Mouse (Mus musculus) ES-E14 (cell line): ENCODE results near the gene Tmem30a. TPM values are rescaled to one million over a fixed set of nuclear protein-coding genes. Genes with fewer than 3 reads are reported as not detected.

Experiments used
- DNase-seq: peaks from one replicate; pipeline ENCODE4 v3.0.0-alpha.2; 2013; ENCODE audit warnings: low read depth, low spot score
- H3K27ac ChIP-seq: 2 replicates; pipeline ENCODE4 v1.5.1; 2012; ENCODE audit warnings: low read depth, mild to moderate bottlenecking, low read length, moderate library complexity, mixed read lengths; ENCODE audit not compliant: poor library complexity, insufficient read depth, severe bottlenecking
- H3K36me3 ChIP-seq: 2 replicates; pipeline ENCODE4 v1.6.1; 2012; ENCODE audit warnings: mild to moderate bottlenecking, low read length, moderate library complexity, mixed read lengths; ENCODE audit not compliant: control insufficient read depth, poor library complexity, insufficient read depth, severe bottlenecking
- H3K4me1 ChIP-seq, 2 experiments: fragments of 150-350 bp in 1 of 2; sonication (generic) in 1 of 2; 2 replicates each; pipeline ENCODE4 v1.6.1; 2012; ENCODE audit warnings: low read length in 2 of 2, mild to moderate bottlenecking in 1 of 2, mixed read lengths in 1 of 2; ENCODE audit not compliant: control insufficient read depth in 2 of 2, insufficient read depth in 2 of 2, poor library complexity in 1 of 2
- H3K4me3 ChIP-seq, 2 experiments: fragments of 150-350 bp in 1 of 2; sonication (generic) in 1 of 2; 2 replicates each; pipeline ENCODE4 v1.5.1; 2012; ENCODE audit warnings: low read length in 2 of 2, low read depth in 1 of 2, mild to moderate bottlenecking in 1 of 2, mixed read lengths in 1 of 2; ENCODE audit not compliant: insufficient read depth in 1 of 2, poor library complexity in 1 of 2, severe bottlenecking in 1 of 2
- H3K9ac ChIP-seq: 2 replicates; pipeline ENCODE4 v1.6.1; 2012; ENCODE audit warnings: low read depth, mild to moderate bottlenecking, low read length, mixed read lengths; ENCODE audit not compliant: poor library complexity, insufficient read depth, severe bottlenecking
- H3K9me3 ChIP-seq: fragments of 150-350 bp; sonication (generic); 2 replicates; pipeline ENCODE4 v1.6.1; 2012; ENCODE audit warnings: low read depth, mild to moderate bottlenecking, low read length; ENCODE audit not compliant: control insufficient read depth, insufficient read depth
- CHD2 ChIP-seq: IDR thresholded peaks from 2 replicates; pipeline ENCODE4 v1.6.1; 2014; ENCODE audit warnings: mild to moderate bottlenecking, low read depth, low read length, inconsistent platforms
- HCFC1 ChIP-seq: IDR thresholded peaks from 2 replicates; pipeline ENCODE4 v1.6.1; 2012; ENCODE audit warnings: low read length, inconsistent platforms, borderline replicate concordance; ENCODE audit not compliant: insufficient read depth
- MAFK ChIP-seq: IDR thresholded peaks from 2 replicates; pipeline ENCODE4 v1.6.1; 2014; ENCODE audit warnings: mild to moderate bottlenecking, low read depth, low read length, inconsistent platforms; ENCODE audit not compliant: insufficient read depth
- ZC3H11A ChIP-seq: IDR thresholded peaks from 2 replicates; pipeline ENCODE4 v1.6.1; 2012; ENCODE audit warnings: low read depth, mild to moderate bottlenecking, inconsistent platforms, low read length, borderline replicate concordance
- ZNF384 ChIP-seq: IDR thresholded peaks from 2 replicates; pipeline ENCODE4 v1.6.1; 2012; ENCODE audit warnings: low read depth, low read length, inconsistent platforms
- in situ Hi-C, 2 experiments: fragments of 600-800 bp; cut with MboI; formaldehyde crosslinking; loops; one replicate each; pipeline ENCODE4 v1.15.1; 2025; ENCODE audit warnings: low sequenced_read_pairs in 2 of 2, inconsistent platforms in 1 of 2; ENCODE audit not compliant: unreplicated experiment in 2 of 2
- total RNA-seq: library from RNA; depleted of rRNA; stranded (reverse); fragments of 300-350 nt; gene quantifications from 2 replicates; pipeline ENCODE4 v1.2.3, GENCODE M21; 2012

Tmem30a gene
- total RNA-seq, 1 experiment, result 49.1 TPM

- no peak for DNase-seq
- TF ChIP-seq ZC3H11A (no peak), ZNF384 (no peak), MAFK (no peak), HCFC1 (no peak), CHD2 (no peak)
- in situ Hi-C loops, result no loop called here
Observed at GRCm38 (mm10) chr9:79785794-79786085, 7.6 kb downstream of the Tmem30a start.

GRCm38 (mm10) chr9:79784934-79785793, 8.1 kb downstream of the Tmem30a start:
- TF ChIP-seq MAFK (no peak), ZC3H11A (no peak), HCFC1 (no peak), ZNF384 (no peak), CHD2 (no peak)
- H3K9ac ChIP-seq, result no peak overlapping the region
- H3K4me3 ChIP-seq, result no peak overlapping the region
- in situ Hi-C loops, result no loop called here
- H3K27ac ChIP-seq, result no peak overlapping the region
- H3K36me3 ChIP-seq, result no peaks in the 10 kb centered on the region
- no peaks in the 10 kb centered on the region for H3K4me1 ChIP-seq
- no peaks in the 10 kb centered on the region for H3K9me3 ChIP-seq
- DNase-seq, result no peak

More at GRCm38 (mm10) chr9:79785794-79786085, 7.6 kb downstream of the Tmem30a start:
- H3K4me1 ChIP-seq, result no peaks in the 10 kb centered on the region
- H3K9me3 ChIP-seq, result no peaks in the 10 kb centered on the region
- H3K36me3 ChIP-seq, result no peaks in the 10 kb centered on the region
- no peak overlapping the region for H3K9ac ChIP-seq
- H3K4me3 ChIP-seq, result no peak overlapping the region
- H3K27ac ChIP-seq, result no peak overlapping the region

GRCm38 (mm10) chr9:79784439-79784838, 8.9 kb downstream of the Tmem30a start:
- no peak overlapping the region for H3K9ac ChIP-seq
- no peak for TF ChIP-seq ZNF384
- TF ChIP-seq HCFC1, result no peak
- no peak for TF ChIP-seq CHD2
- no peak for TF ChIP-seq ZC3H11A
- TF ChIP-seq MAFK, result no peak
- no peak overlapping the region for H3K4me3 ChIP-seq
- no peaks in the 10 kb centered on the region for H3K9me3 ChIP-seq
- in situ Hi-C loops, result no loop called here
- no peaks in the 10 kb centered on the region for H3K36me3 ChIP-seq
- no peaks in the 10 kb centered on the region for H3K4me1 ChIP-seq
- no peak overlapping the region for H3K27ac ChIP-seq
- no peak for DNase-seq

- no peak for TF ChIP-seq CHD2
- no peak for TF ChIP-seq MAFK
- no peak for TF ChIP-seq ZNF384
- no peak for TF ChIP-seq HCFC1
- no peak for TF ChIP-seq ZC3H11A
- H3K4me1 ChIP-seq, result no peaks in the 10 kb centered on the region
- H3K27ac ChIP-seq, result no peak overlapping the region
- in situ Hi-C loops, result no loop called here
- no peak for DNase-seq
- H3K9ac ChIP-seq, result no peak overlapping the region
- H3K36me3 ChIP-seq, result no peaks in the 10 kb centered on the region
- H3K4me3 ChIP-seq, result no peak overlapping the region
- no peaks in the 10 kb centered on the region for H3K9me3 ChIP-seq
Observed at GRCm38 (mm10) chr9:79779354-79779753, 14.0 kb downstream of the Tmem30a start.

- Histone ChIP-seq H3K4me1 (no peaks in the 10 kb centered on the region), H3K9ac (no peak overlapping the region), H3K36me3 (no peaks in the 10 kb centered on the region), H3K9me3 (no peaks in the 10 kb centered on the region), H3K4me3 (no peak overlapping the region), H3K27ac (no peak overlapping the region)
- no peak for DNase-seq
- no peak for TF ChIP-seq HCFC1
- no peak for TF ChIP-seq CHD2
- no peak for TF ChIP-seq ZNF384
- TF ChIP-seq ZC3H11A, result no peak
- TF ChIP-seq MAFK, result no peak
- in situ Hi-C loops, result no loop called here
Observed at GRCm38 (mm10) chr9:79766991-79767545, 26.2 kb downstream of the Tmem30a start.
